ENCODE assay signal across 8 mouse cellular contexts in the genomic region with DNA sequence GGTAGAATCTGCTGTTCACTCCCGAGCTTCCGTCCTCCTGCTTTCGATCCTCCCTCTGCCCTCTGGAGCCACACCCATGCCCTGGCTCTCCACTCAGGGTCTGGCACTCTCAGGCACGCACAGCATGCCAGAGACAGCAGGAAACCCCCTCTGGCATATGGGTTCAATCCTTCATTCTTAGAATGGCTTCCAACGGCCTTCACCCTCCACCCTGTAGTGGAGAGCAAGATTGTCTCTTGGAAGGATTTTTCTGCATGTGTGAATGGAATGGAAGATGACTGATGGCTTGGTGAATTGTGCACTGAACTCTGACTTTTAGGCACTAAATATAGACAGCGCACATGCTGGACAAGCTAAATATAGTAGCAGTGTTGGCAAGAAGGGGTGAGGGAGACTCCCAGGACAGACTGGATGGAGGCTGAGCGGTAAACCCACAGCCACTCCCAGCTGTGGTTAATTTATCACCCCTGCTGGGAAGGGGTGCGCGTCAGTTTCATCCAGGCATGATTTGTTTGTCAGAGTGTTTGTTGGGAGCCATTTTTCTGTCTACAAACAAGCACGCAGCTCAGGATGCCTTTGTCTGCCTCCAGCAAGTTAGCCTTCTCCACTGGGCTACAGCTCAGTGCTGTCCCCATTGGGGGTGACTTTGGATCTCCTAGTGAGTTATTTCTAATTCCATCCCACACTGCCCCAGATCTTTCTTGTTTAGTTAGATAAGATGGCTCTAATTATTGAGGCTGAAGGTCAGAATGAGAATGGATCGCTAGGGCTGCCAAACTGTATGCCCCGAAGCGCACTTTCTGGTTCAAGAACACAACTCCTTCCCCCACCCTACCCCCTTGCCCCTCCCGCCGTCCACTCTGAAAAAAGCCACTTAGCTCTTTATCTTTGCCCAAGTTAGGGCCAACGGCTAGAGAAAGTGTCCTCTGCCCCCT. TPM values are rescaled to one million over a fixed set of nuclear protein-coding genes. Genes with fewer than 3 reads are reported as not detected.
DNase-seq lines count a peak whose midpoint lies in the region; ATAC-seq lines count a peak whose summit lies in the region.
"Had no signal": no experiment of that assay in that cellular context is flagged by ENCODE, and none has a peak within 500 bp of the region (broad histone marks: within the 10 kb centered on the region; RNA-seq: fewer than 3 reads in every experiment).

No protein-coding gene starts in this region.

- H3K4me2 ChIP-seq in heart, embryonic 14.5 days (ENCODE audit: low read length): peak overlapping the region; percentile 40
- H3K4me2 ChIP-seq in neural tube, embryonic 13.5 days: no peak overlapping the region
- H3K4me2 ChIP-seq: liver, embryonic 15.5 days had no signal

- ATAC-seq in heart, embryonic 14.5 days (ENCODE audit: insufficient number of reproducible peaks, insufficient read depth, low FRiP score, low read depth): peak; percentile 77
- peak; percentile 17; the same call in 1 of the 2 replicates for ATAC-seq in neural tube, embryonic 13.5 days (ENCODE audit: low read depth)

- peak overlapping the region; percentile 79 to 89 for H3K27ac ChIP-seq in heart, embryonic 14.5 days (replicated peaks in 1 of 2; ENCODE audit: control insufficient read depth in 1 of 2, insufficient read depth in 1 of 2, low read depth in 2 of 2, low read length in 2 of 2)
- peak overlapping the region; percentile 86 for H3K27ac ChIP-seq in neural tube, embryonic 13.5 days (replicated peaks)
- H3K27ac ChIP-seq: liver, embryonic 15.5 days had no signal

- peak overlapping the region; percentile 51; the same call in 1 of the 2 replicates for H3K9ac ChIP-seq in heart, embryonic 14.5 days (ENCODE audit: low read length)
- 0 out of 2 replicates have a peak overlapping the region, but pooled peaks have one; percentile 12 for H3K9ac ChIP-seq in neural tube, embryonic 13.5 days
- H3K9ac ChIP-seq: liver, embryonic 15.5 days had no signal

- H3K4me1 ChIP-seq in heart, embryonic 14.5 days (ENCODE audit: control insufficient read depth in 2 of 2, insufficient read depth in 2 of 2, low read length in 2 of 2): peaks cover 16 to 29% of the 10 kb centered on the region in 2 experiments
- H3K4me1 ChIP-seq in neural tube, embryonic 13.5 days (replicated peaks): peaks cover 38% of the 10 kb centered on the region
- H3K4me1 ChIP-seq: liver, embryonic 15.5 days had no signal

- no peak overlapping the region for H3K4me3 ChIP-seq in heart, embryonic 14.5 days (ENCODE audit: control insufficient read depth in 1 of 2, insufficient read depth in 1 of 2, low read depth in 1 of 2, low read length in 2 of 2)
- no peak overlapping the region for H3K4me3 ChIP-seq in neural tube, embryonic 13.5 days
- H3K4me3 ChIP-seq: liver, embryonic 15.5 days had no signal

- no peaks in the 10 kb centered on the region for H3K9me3 ChIP-seq in heart, embryonic 14.5 days (ENCODE audit: control insufficient read depth, low read length)
- no peaks in the 10 kb centered on the region for H3K9me3 ChIP-seq in neural tube, embryonic 13.5 days
- H3K9me3 ChIP-seq: liver, embryonic 15.5 days had no signal

- H3K27me3 ChIP-seq in heart, embryonic 14.5 days (ENCODE audit: control insufficient read depth, insufficient read depth, low read length): no peaks in the 10 kb centered on the region
- H3K27me3 ChIP-seq in neural tube, embryonic 13.5 days: no peaks in the 10 kb centered on the region

- WGBS in heart, embryonic 14.5 days: 17% methylated on average over 16 of the region's 16 CpGs
- WGBS in neural tube, embryonic 13.5 days: 53% methylated on average over 16 of the region's 16 CpGs

- H3K36me3 ChIP-seq in heart, embryonic 14.5 days (ENCODE audit: control insufficient read depth, insufficient read depth, low read length): no peaks in the 10 kb centered on the region
- H3K36me3 ChIP-seq in neural tube, embryonic 13.5 days: no peaks in the 10 kb centered on the region
- H3K36me3 ChIP-seq: liver, embryonic 15.5 days had no signal

- peak; percentile 81 for DNase-seq in brain, adult 2 months (ENCODE audit: low read depth, low spot score)
- DNase-seq in cerebellum, adult 9-10 months: peak; percentile 63
- DNase-seq in kidney, postnatal 10 days: peak; percentile 61
- DNase-seq in urinary bladder, adult 18-20 months (ENCODE audit: low spot score in 2 of 2): no peak
- DNase-seq in spleen, postnatal 4 days (ENCODE audit: low spot score in 2 of 2): no peak

RNA-seq across cellular contexts. Expression of a gene that starts 38.8 kb away (rescaled TPM):
- not detected in 2 replicates for polyA plus RNA-seq in heart, embryonic 14.5 days (2014; fragmentation: Nextera tagmentation; extraction: Ambion mirVana)
- not detected in 2 replicates for polyA plus RNA-seq in neural tube, embryonic 13.5 days (2015; fragmentation: Nextera tagmentation; extraction: Ambion mirVana)
- polyA plus RNA-seq: liver, embryonic 15.5 days had no signal

Comparison
In these comparisons a context has a peak if more than half of its experiments do, and no peak if none do; other contexts are left out.
1. DNase-seq: peak in brain, adult 2 months (single experiment), cerebellum, adult 9-10 months (single experiment) and kidney, postnatal 10 days (single experiment); none in urinary bladder, adult 18-20 months (0 of 2) and spleen, postnatal 4 days (0 of 2).